Mouse (Mus musculus): ENCODE measurements around the gene Car4. TPM values are rescaled to one million over a fixed set of nuclear protein-coding genes. Genes with fewer than 3 reads are reported as not detected.

Gene Car4
- polyA plus RNA-seq, 2 experiments, result 0.10 to 0.43 TPM

DNA sequence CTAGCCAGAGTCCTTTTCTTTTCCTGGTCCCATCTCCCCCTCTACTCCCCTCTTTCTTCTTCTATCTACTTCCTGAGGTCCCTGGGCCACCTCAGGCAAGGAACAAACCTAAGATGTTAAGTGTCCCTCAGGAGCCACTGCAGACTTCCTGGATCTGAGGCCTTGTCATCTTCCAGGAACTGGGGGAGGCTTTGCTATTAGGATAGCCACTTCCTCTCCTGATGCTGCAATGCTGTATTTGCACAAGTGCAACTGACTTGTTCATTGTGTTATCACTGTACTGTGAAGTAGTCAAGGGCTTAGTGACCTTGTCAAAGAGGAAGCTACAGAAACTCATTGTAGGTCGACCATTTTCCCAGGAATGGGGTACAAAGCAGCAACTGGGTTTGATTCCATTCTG is 21.8 kb downstream of the Car4 start:
- no peaks in the 10 kb centered on the region for H3K27me3 ChIP-seq (ENCODE audit: control insufficient read depth, insufficient read depth, low read length)
- no peak overlapping the region for H3K27ac ChIP-seq
- H3K4me1 ChIP-seq (replicated peaks; ENCODE audit: control insufficient read depth in 2 of 2, insufficient read depth in 2 of 2, low read length in 1 of 2), result no peaks in the 10 kb centered on the region
- no peak for ATAC-seq (ENCODE audit: insufficient read depth)
- DNase-seq (ENCODE audit: low read depth in 3 of 3, low spot score in 3 of 3), result no peak
- peaks cover 8% of the 10 kb centered on the region for H3K36me3 ChIP-seq (replicated peaks; ENCODE audit: control insufficient read depth, insufficient read depth, low read depth)
- H3K9me3 ChIP-seq (ENCODE audit: control insufficient read depth, low read length), result no peaks in the 10 kb centered on the region
- TF ChIP-seq EP300 (IDR thresholded peaks at IDR 0.05; ENCODE audit: low read depth) (no peak), CTCF (IDR thresholded peaks at IDR 0.05; ENCODE audit: low read depth) (no peak)
- H3K9ac ChIP-seq (replicated peaks), result no peak overlapping the region
- 8% methylated on average over 1 of the region's 1 CpGs for WGBS (ENCODE audit: insufficient replicate concordance)
- H3K4me3 ChIP-seq (ENCODE audit: insufficient read depth in 1 of 2, low read depth in 2 of 2, low read length in 2 of 2), result no peak overlapping the region
- no peak overlapping the region for H3K4me2 ChIP-seq (ENCODE audit: low read depth)

- no peak for DNase-seq (ENCODE audit: low read depth in 3 of 3, low spot score in 3 of 3)
Observed at GRCm38 (mm10) chr11:84980697-84981096, 23.1 kb downstream of the Car4 start.

DNA sequence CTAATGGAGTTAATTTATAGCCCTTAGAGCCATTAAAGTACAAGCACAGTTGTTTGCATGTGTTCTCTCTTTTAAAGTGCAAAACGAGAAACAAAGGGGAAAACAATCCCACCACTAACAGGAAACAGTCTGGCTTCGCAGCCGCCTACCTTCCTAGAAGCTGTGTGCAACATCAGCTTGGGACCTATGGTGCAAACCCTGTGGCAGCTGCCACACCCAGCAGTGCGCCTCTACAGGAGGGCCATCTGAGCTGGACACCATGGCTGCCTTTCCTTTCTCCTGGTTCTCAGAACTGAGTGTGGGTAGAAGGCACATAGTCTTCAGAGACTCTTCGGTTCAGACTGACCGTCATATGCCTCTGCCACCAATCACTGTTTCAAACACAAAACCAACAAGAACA is 27.8 kb downstream of the Car4 start:
- no peaks in the 10 kb centered on the region for H3K4me1 ChIP-seq (replicated peaks; ENCODE audit: control insufficient read depth in 2 of 2, insufficient read depth in 2 of 2, low read length in 1 of 2)
- H3K27ac ChIP-seq, result no peak overlapping the region
- H3K27me3 ChIP-seq (ENCODE audit: control insufficient read depth, insufficient read depth, low read length), result no peaks in the 10 kb centered on the region
- no peak overlapping the region for H3K4me2 ChIP-seq (ENCODE audit: low read depth)
- TF ChIP-seq EP300 (IDR thresholded peaks at IDR 0.05; ENCODE audit: low read depth) (no peak), CTCF (IDR thresholded peaks at IDR 0.05; ENCODE audit: low read depth) (no peak)
- no peak for ATAC-seq (ENCODE audit: insufficient read depth)
- WGBS (ENCODE audit: insufficient replicate concordance), result 80% methylated on average over 6 of the region's 6 CpGs
- DNase-seq (ENCODE audit: low read depth in 3 of 3, low spot score in 3 of 3), result no peak
- H3K4me3 ChIP-seq (ENCODE audit: insufficient read depth in 1 of 2, low read depth in 2 of 2, low read length in 2 of 2), result no peak overlapping the region
- H3K9ac ChIP-seq (replicated peaks), result no peak overlapping the region
- H3K36me3 ChIP-seq (replicated peaks; ENCODE audit: control insufficient read depth, insufficient read depth, low read depth), result peaks cover 56% of the 10 kb centered on the region
- H3K9me3 ChIP-seq (ENCODE audit: control insufficient read depth, low read length), result no peaks in the 10 kb centered on the region

More at GRCm38 (mm10) chr11:84980697-84981096, 23.1 kb downstream of the Car4 start:
- Histone ChIP-seq H3K27me3 (ENCODE audit: control insufficient read depth, insufficient read depth, low read length) (no peaks in the 10 kb centered on the region), H3K4me1 (replicated peaks; ENCODE audit: control insufficient read depth in 2 of 2, insufficient read depth in 2 of 2, low read length in 1 of 2) (no peaks in the 10 kb centered on the region), H3K9me3 (ENCODE audit: control insufficient read depth, low read length) (no peaks in the 10 kb centered on the region), H3K4me3 (ENCODE audit: insufficient read depth in 1 of 2, low read depth in 2 of 2, low read length in 2 of 2) (no peak overlapping the region), H3K9ac (replicated peaks) (no peak overlapping the region), H3K4me2 (ENCODE audit: low read depth) (no peak overlapping the region), H3K27ac (no peak overlapping the region), H3K36me3 (replicated peaks; ENCODE audit: control insufficient read depth, insufficient read depth, low read depth) (peaks cover 17% of the 10 kb centered on the region)
- 64% methylated on average over 2 of the region's 2 CpGs for WGBS (ENCODE audit: insufficient replicate concordance)
- ATAC-seq (ENCODE audit: insufficient read depth), result no peak
- TF ChIP-seq EP300 (IDR thresholded peaks at IDR 0.05; ENCODE audit: low read depth), result no peak

GRCm38 (mm10) chr11:84988341-84988919 is 30.8 kb downstream of the Car4 start:
- no peak overlapping the region for H3K9ac ChIP-seq (replicated peaks)
- H3K4me2 ChIP-seq (ENCODE audit: low read depth), result no peak overlapping the region
- no peaks in the 10 kb centered on the region for H3K9me3 ChIP-seq (ENCODE audit: control insufficient read depth, low read length)
- TF ChIP-seq EP300 (IDR thresholded peaks at IDR 0.05; ENCODE audit: low read depth) (no peak), CTCF (IDR thresholded peaks at IDR 0.05; ENCODE audit: low read depth) (no peak)
- H3K4me1 ChIP-seq (replicated peaks; ENCODE audit: control insufficient read depth in 2 of 2, insufficient read depth in 2 of 2, low read length in 1 of 2), result no peaks in the 10 kb centered on the region
- no peaks in the 10 kb centered on the region for H3K27me3 ChIP-seq (ENCODE audit: control insufficient read depth, insufficient read depth, low read length)
- H3K4me3 ChIP-seq (ENCODE audit: insufficient read depth in 1 of 2, low read depth in 2 of 2, low read length in 2 of 2), result no peak overlapping the region
- ATAC-seq (ENCODE audit: insufficient read depth), result no peak
- no peak overlapping the region for H3K27ac ChIP-seq
- H3K36me3 ChIP-seq (replicated peaks; ENCODE audit: control insufficient read depth, insufficient read depth, low read depth), result peaks cover 79% of the 10 kb centered on the region
- WGBS (ENCODE audit: insufficient replicate concordance), result 86% methylated on average over 3 of the region's 3 CpGs
- DNase-seq (ENCODE audit: low read depth in 3 of 3, low spot score in 3 of 3), result no peak

GRCm38 (mm10) chr11:84992996-84993395 is 35.4 kb downstream of the Car4 start:
- Histone ChIP-seq H3K4me2 (ENCODE audit: low read depth) (no peak overlapping the region), H3K27me3 (ENCODE audit: control insufficient read depth, insufficient read depth, low read length) (no peaks in the 10 kb centered on the region), H3K4me1 (replicated peaks; ENCODE audit: control insufficient read depth in 2 of 2, insufficient read depth in 2 of 2, low read length in 1 of 2) (no peaks in the 10 kb centered on the region), H3K4me3 (ENCODE audit: insufficient read depth in 1 of 2, low read depth in 2 of 2, low read length in 2 of 2) (no peak overlapping the region), H3K36me3 (replicated peaks; ENCODE audit: control insufficient read depth, insufficient read depth, low read depth) (peaks cover 84% of the 10 kb centered on the region), H3K27ac (no peak overlapping the region), H3K9me3 (ENCODE audit: control insufficient read depth, low read length) (no peaks in the 10 kb centered on the region), H3K9ac (replicated peaks) (no peak overlapping the region)
- DNase-seq (ENCODE audit: low read depth in 3 of 3, low spot score in 3 of 3), result no peak
- WGBS (ENCODE audit: insufficient replicate concordance), result 87% methylated on average over 1 of the region's 1 CpGs
- TF ChIP-seq EP300 (IDR thresholded peaks at IDR 0.05; ENCODE audit: low read depth) (no peak), CTCF (IDR thresholded peaks at IDR 0.05; ENCODE audit: low read depth) (no peak)
- no peak for ATAC-seq (ENCODE audit: insufficient read depth)

All from liver, embryonic 14.5 days (tissue).